20 mouse cellular contexts compared by ENCODE assay signal in genomic region chr4:107497430-107497935, GRCm38 (mm10).
DNase-seq lines count a peak whose midpoint lies in the region; ATAC-seq and TF ChIP-seq lines count a peak whose summit lies in the region.
"Had no signal": no experiment of that assay in that cellular context is flagged by ENCODE, and none has a peak within 500 bp of the region (broad histone marks: within the 10 kb centered on the region; RNA-seq: fewer than 3 reads in every experiment).

No protein-coding gene starts in this region.

- 75% methylated on average over 18 of the region's 18 CpGs for WGBS in forebrain, embryonic 10.5 days
- 87% methylated on average over 18 of the region's 18 CpGs for WGBS in forebrain, postnatal 0 days
- 41% methylated on average over 18 of the region's 18 CpGs for WGBS in embryonic facial prominence, embryonic 13.5 days
- WGBS in limb, embryonic 11.5 days, result 31% methylated on average over 18 of the region's 18 CpGs
- 81% methylated on average over 18 of the region's 18 CpGs for WGBS in liver, embryonic 11.5 days
- WGBS in heart, embryonic 12.5 days, result 71% methylated on average over 18 of the region's 18 CpGs

- no peak overlapping the region for H3K4me3 ChIP-seq in forebrain, embryonic 10.5 days
- H3K4me3 ChIP-seq in forebrain, postnatal 0 days (ENCODE audit: low read depth, low read length), result no peak overlapping the region
- H3K4me3 ChIP-seq in embryonic facial prominence, embryonic 13.5 days, result no peak overlapping the region
- H3K4me3 ChIP-seq in limb, embryonic 11.5 days (ENCODE audit: low read depth, low read length), result no peak overlapping the region
- no peak overlapping the region for H3K4me3 ChIP-seq in liver, embryonic 11.5 days (ENCODE audit: low read depth, low read length)
- no peak overlapping the region for H3K4me3 ChIP-seq in heart, embryonic 12.5 days
- H3K4me3 ChIP-seq: forebrain, embryonic 13.5 days; heart, embryonic 10.5 days; heart, embryonic 15.5 days; hindbrain, embryonic 13.5 days had no signal

- no peak for ATAC-seq in forebrain, postnatal 0 days
- no peak for ATAC-seq in embryonic facial prominence, embryonic 13.5 days (ENCODE audit: insufficient number of reproducible peaks, insufficient read depth, low FRiP score, low TSS enrichment, low read depth)
- no peak for ATAC-seq in limb, embryonic 11.5 days (ENCODE audit: insufficient number of reproducible peaks, low FRiP score, low TSS enrichment, low read depth)
- no peak for ATAC-seq in liver, embryonic 11.5 days (replicated peaks; ENCODE audit: low FRiP score)
- no peak for ATAC-seq in heart, embryonic 12.5 days (ENCODE audit: insufficient number of reproducible peaks, low FRiP score)
- ATAC-seq: forebrain, embryonic 13.5 days; hindbrain, postnatal 0 days had no signal

- H3K9me3 ChIP-seq in forebrain, embryonic 10.5 days, result no peaks in the 10 kb centered on the region
- H3K9me3 ChIP-seq in forebrain, postnatal 0 days (ENCODE audit: low read length), result no peaks in the 10 kb centered on the region
- H3K9me3 ChIP-seq in embryonic facial prominence, embryonic 13.5 days, result no peaks in the 10 kb centered on the region
- no peaks in the 10 kb centered on the region for H3K9me3 ChIP-seq in limb, embryonic 11.5 days (ENCODE audit: control insufficient read depth, low read length)
- no peaks in the 10 kb centered on the region for H3K9me3 ChIP-seq in liver, embryonic 11.5 days (ENCODE audit: control insufficient read depth, low read length)
- H3K9me3 ChIP-seq in heart, embryonic 12.5 days (replicated peaks), result no peaks in the 10 kb centered on the region
- H3K9me3 ChIP-seq: forebrain, embryonic 13.5 days; heart, embryonic 10.5 days; heart, embryonic 15.5 days; hindbrain, embryonic 13.5 days had no signal

- no peak for TF ChIP-seq CTCF in forebrain, postnatal 0 days (IDR thresholded peaks at IDR 0.05; ENCODE audit: low read depth)

- no peak for DNase-seq in forebrain, embryonic 10.5 days (ENCODE audit: extremely low spot score, low spot score)
- no peak for DNase-seq in forebrain, postnatal 0 days
- peak; percentile 61 for DNase-seq in embryo, embryonic 11 days
- peak; percentile 56 for DNase-seq in limb, embryonic 11.5 days (ENCODE audit: low spot score)
- DNase-seq in right cerebral cortex, postnatal 4 days, result no peak
- no peak for DNase-seq in liver, embryonic 11.5 days (ENCODE audit: low spot score)
- DNase-seq: adrenal gland, postnatal 10 days; cerebellum, adult 11 months; cerebellum, adult 8-10 months; cerebellum, postnatal 14 days; gastrocnemius, postnatal 10 days; heart, adult 18-20 months; heart, postnatal 14 days had no signal

- no peaks in the 10 kb centered on the region for H3K27me3 ChIP-seq in forebrain, embryonic 10.5 days (ENCODE audit: poor library complexity, severe bottlenecking)
- no peaks in the 10 kb centered on the region for H3K27me3 ChIP-seq in forebrain, postnatal 0 days (ENCODE audit: insufficient read depth, low read length)
- H3K27me3 ChIP-seq in embryonic facial prominence, embryonic 13.5 days, result peaks cover 11% of the 10 kb centered on the region
- no peaks in the 10 kb centered on the region for H3K27me3 ChIP-seq in limb, embryonic 11.5 days (ENCODE audit: control insufficient read depth, insufficient read depth, low read length)
- no peaks in the 10 kb centered on the region for H3K27me3 ChIP-seq in liver, embryonic 11.5 days (replicated peaks; ENCODE audit: control insufficient read depth, insufficient read depth, low read length)
- H3K27me3 ChIP-seq in heart, embryonic 12.5 days (replicated peaks), result 0 out of 2 replicates have a peak, but pooled peaks cover 3% of the 10 kb centered on the region
- H3K27me3 ChIP-seq: forebrain, embryonic 13.5 days; hindbrain, embryonic 13.5 days had no signal

- no peak overlapping the region for H3K4me2 ChIP-seq in forebrain, postnatal 0 days (ENCODE audit: low read depth)
- H3K4me2 ChIP-seq in embryonic facial prominence, embryonic 13.5 days, result peak overlapping the region; percentile 14
- H3K4me2 ChIP-seq in limb, embryonic 11.5 days (ENCODE audit: low read depth, severe bottlenecking), result no peak overlapping the region
- no peak overlapping the region for H3K4me2 ChIP-seq in liver, embryonic 11.5 days
- no peak overlapping the region for H3K4me2 ChIP-seq in heart, embryonic 12.5 days
- H3K4me2 ChIP-seq: forebrain, embryonic 13.5 days; heart, embryonic 15.5 days; hindbrain, embryonic 13.5 days had no signal

- H3K36me3 ChIP-seq in forebrain, embryonic 10.5 days (replicated peaks), result no peaks in the 10 kb centered on the region
- no peaks in the 10 kb centered on the region for H3K36me3 ChIP-seq in forebrain, postnatal 0 days (ENCODE audit: insufficient read depth)
- no peaks in the 10 kb centered on the region for H3K36me3 ChIP-seq in embryonic facial prominence, embryonic 13.5 days
- H3K36me3 ChIP-seq in limb, embryonic 11.5 days (ENCODE audit: control insufficient read depth, insufficient read depth, low read length), result no peaks in the 10 kb centered on the region
- no peaks in the 10 kb centered on the region for H3K36me3 ChIP-seq in liver, embryonic 11.5 days (ENCODE audit: control insufficient read depth, insufficient read depth, low read length)
- no peaks in the 10 kb centered on the region for H3K36me3 ChIP-seq in heart, embryonic 12.5 days
- H3K36me3 ChIP-seq: heart, embryonic 10.5 days; heart, embryonic 15.5 days; hindbrain, embryonic 13.5 days had no signal

- H3K4me1 ChIP-seq in forebrain, embryonic 10.5 days, result peaks cover 31% of the 10 kb centered on the region
- no peaks in the 10 kb centered on the region for H3K4me1 ChIP-seq in forebrain, postnatal 0 days (ENCODE audit: insufficient read depth)
- peaks cover 62% of the 10 kb centered on the region for H3K4me1 ChIP-seq in embryonic facial prominence, embryonic 13.5 days
- peaks cover 16% of the 10 kb centered on the region for H3K4me1 ChIP-seq in limb, embryonic 11.5 days (ENCODE audit: control insufficient read depth, insufficient read depth, low read length)
- H3K4me1 ChIP-seq in liver, embryonic 11.5 days (replicated peaks; ENCODE audit: control insufficient read depth, insufficient read depth, low read length), result no peaks in the 10 kb centered on the region
- peaks cover 12% of the 10 kb centered on the region for H3K4me1 ChIP-seq in heart, embryonic 12.5 days (replicated peaks)
- H3K4me1 ChIP-seq: forebrain, embryonic 13.5 days; hindbrain, embryonic 13.5 days had no signal

- H3K27ac ChIP-seq in forebrain, embryonic 10.5 days, result peak overlapping the region; percentile 27; the same call in 1 of the 2 replicates
- no peak overlapping the region for H3K27ac ChIP-seq in forebrain, postnatal 0 days (ENCODE audit: low read depth, low read length)
- H3K27ac ChIP-seq in embryonic facial prominence, embryonic 13.5 days, result no peak overlapping the region
- H3K27ac ChIP-seq in limb, embryonic 11.5 days (replicated peaks; ENCODE audit: low read depth, low read length), result no peak overlapping the region
- no peak overlapping the region for H3K27ac ChIP-seq in liver, embryonic 11.5 days (ENCODE audit: low read depth, low read length)
- no peak overlapping the region for H3K27ac ChIP-seq in heart, embryonic 12.5 days (ENCODE audit: poor library complexity, severe bottlenecking)
- H3K27ac ChIP-seq: forebrain, embryonic 13.5 days; heart, embryonic 10.5 days; heart, embryonic 15.5 days; hindbrain, embryonic 13.5 days; hindbrain, postnatal 0 days had no signal

- no peak overlapping the region for H3K9ac ChIP-seq in forebrain, postnatal 0 days
- 0 out of 2 replicates have a peak overlapping the region, but pooled peaks have one; percentile 11 for H3K9ac ChIP-seq in embryonic facial prominence, embryonic 13.5 days
- H3K9ac ChIP-seq in limb, embryonic 11.5 days (ENCODE audit: low read length), result no peak overlapping the region
- H3K9ac ChIP-seq in liver, embryonic 11.5 days (ENCODE audit: low read depth, low read length), result no peak overlapping the region
- H3K9ac ChIP-seq in heart, embryonic 12.5 days, result no peak overlapping the region
- H3K9ac ChIP-seq: forebrain, embryonic 13.5 days; heart, embryonic 15.5 days; hindbrain, embryonic 13.5 days had no signal

Comparison
In these comparisons a context has a peak if more than half of its experiments do, and no peak if none do; other contexts are left out.
1. DNase-seq: peak in embryo, embryonic 11 days (single experiment) and limb, embryonic 11.5 days (single experiment); none in forebrain, embryonic 10.5 days (single experiment), forebrain, postnatal 0 days (single experiment), right cerebral cortex, postnatal 4 days (single experiment) and liver, embryonic 11.5 days (single experiment).